Mouse (Mus musculus): ENCODE results near the gene Thap4. TPM values are rescaled to one million over a fixed set of nuclear protein-coding genes. Genes with fewer than 3 reads are reported as not detected.

The Thap4 gene
- 16.1 TPM in 2 replicates for polyA plus RNA-seq (2015; fragmentation: Nextera tagmentation; extraction: Ambion mirVana)

DNA sequence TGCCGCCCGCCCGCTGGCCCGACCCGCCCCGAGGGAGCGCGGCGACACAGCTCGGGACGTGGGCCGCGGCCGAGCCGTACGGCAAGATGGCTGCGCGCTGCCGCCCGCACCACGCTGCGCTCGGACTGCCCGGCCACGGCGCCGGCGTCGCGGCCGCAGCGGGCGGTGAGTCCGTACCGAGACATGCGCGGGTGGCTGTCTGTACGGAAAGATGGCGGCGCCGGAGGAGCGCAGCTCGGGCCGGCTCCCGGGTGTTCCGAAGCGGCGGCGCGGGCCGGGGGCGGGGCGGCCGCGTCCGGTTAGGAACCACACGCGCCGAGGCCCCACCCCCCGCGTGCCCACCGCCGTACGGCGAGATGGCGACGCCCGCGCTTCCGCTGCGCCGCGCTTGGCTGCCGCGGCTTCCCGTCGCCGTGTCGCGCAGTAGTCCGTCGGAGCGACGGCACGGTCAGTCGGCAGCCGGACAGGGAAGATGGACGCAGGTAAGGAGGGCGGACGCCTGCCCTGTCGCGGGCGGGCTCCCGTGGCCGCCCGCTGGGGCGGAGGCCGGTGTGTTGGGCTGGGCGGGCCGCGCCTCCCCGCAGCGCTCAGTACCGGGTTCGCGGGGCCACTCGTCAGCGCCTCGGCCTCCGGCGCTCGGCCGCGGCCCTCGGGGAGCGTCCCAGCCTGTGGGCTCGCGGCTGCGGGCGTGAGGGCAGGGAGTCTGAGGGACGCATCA lies at the start of gene Thap4:
TSS of gene Thap4 (minus strand) at position 292 of the 718 bp plus-strand sequence.
- H3K9me3 ChIP-seq (replicated peaks), result no peaks in the 10 kb centered on the region
- WGBS (ENCODE audit: insufficient replicate concordance), result under 1% methylated on average over 95 of the region's 121 CpGs
- peak within 1 kb of the TSS; percentile 99 for H3K4me2 ChIP-seq
- peaks cover 10% of the 10 kb centered on the region for H3K36me3 ChIP-seq
- peak within 1 kb of the TSS; percentile 94 for H3K4me3 ChIP-seq (replicated peaks)
- H3K27ac ChIP-seq, result peak within 1 kb of the TSS; percentile 95
- ATAC-seq (ENCODE audit: low read depth) (peak; percentile 82), DNase-seq (peak; percentile 77)
- H3K27me3 ChIP-seq, result no peaks in the 10 kb centered on the region
- peaks cover 63% of the 10 kb centered on the region for H3K4me1 ChIP-seq (replicated peaks)
- H3K9ac ChIP-seq, result peak within 1 kb of the TSS; percentile 92

DNA sequence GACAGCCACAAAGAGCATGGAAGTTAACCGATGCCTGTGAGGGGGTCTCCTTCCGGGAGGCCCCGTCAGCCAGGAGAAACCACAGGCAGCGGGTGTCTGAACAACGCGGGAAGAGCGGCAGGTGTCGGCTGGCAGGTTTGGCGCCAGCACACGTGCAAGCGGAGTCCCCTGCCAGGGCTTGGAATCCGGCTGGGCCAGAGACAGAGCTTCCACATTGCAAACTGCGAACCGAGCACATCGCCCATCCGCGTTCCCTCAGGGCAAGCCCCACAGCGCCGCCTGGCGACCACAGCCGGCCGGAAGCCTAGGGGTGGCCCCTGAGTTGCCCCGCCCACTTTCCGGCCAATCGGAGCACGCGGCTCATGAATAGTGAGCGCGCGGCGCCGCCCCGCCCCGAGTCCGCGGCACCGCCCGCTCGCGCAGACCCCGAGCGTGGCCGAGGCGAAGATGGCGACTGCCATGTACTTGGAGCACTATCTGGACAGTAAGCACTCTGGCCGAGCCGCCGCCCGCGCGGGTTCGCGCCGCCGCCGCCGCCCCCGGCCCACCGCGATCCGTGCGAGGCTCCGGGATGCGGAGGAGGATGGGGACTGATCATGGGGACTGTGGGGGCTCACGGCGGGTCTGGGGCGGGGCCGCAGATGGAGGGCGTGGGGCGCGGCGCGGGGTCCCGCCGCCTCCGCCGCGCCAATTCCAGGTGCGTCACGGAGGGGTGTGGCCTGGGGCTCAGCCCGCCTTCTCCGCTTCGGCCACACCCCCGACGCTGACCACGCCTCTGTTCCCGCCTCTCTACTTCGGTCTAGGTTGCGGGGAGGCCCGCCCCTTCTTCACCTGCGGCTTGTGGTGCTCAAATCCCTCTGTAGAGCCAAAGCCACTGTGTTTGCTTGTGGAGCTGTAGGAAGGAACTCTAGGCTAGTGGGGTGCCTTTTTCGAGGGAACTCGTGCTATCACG lies 49.2 kb upstream of the Thap4 start, which contains the start of gene Ing5:
TSS of gene Ing5 (plus strand) at position 410 of the 952 bp plus-strand sequence.
- Histone ChIP-seq H3K9me3 (replicated peaks) (no peaks in the 10 kb centered on the region), H3K9ac (peak within 1 kb of the TSS; percentile 90), H3K36me3 (peaks cover 49% of the 10 kb centered on the region), H3K27ac (peak within 1 kb of the TSS; percentile 98), H3K4me3 (replicated peaks) (peak within 1 kb of the TSS; percentile 90), H3K4me2 (peak within 1 kb of the TSS; percentile 98), H3K27me3 (no peaks in the 10 kb centered on the region), H3K4me1 (replicated peaks) (peaks cover 67% of the 10 kb centered on the region)
- under 1% methylated on average over 90 of the region's 94 CpGs for WGBS (ENCODE audit: insufficient replicate concordance)
- ATAC-seq (ENCODE audit: low read depth) (peak; percentile 86), DNase-seq (peak; percentile 99)

DNA sequence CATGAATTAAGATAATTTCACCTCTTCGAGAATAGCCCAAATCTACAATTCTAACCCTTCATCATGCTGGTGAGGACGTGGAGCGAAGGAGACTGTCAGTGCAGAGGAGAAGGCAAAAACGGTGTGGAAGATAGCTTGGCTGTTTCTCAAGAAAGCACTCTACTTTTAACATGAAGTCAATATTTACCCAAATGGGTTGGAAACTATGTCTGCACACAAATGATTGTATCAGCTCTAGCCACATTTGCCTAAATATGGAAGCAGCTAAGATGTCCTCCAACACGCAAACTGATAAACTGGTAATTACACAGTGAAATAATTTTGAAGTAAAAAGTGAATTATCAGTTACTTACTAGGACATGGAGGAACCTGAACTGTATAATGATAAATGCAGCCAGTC lies 48.1 kb upstream of the Thap4 start:
- ATAC-seq (ENCODE audit: low read depth) (no peak), DNase-seq (no peak)
- no peaks in the 10 kb centered on the region for H3K27me3 ChIP-seq
- peak overlapping the region; percentile 98 for H3K4me2 ChIP-seq
- no peaks in the 10 kb centered on the region for H3K9me3 ChIP-seq (replicated peaks)
- peak overlapping the region; percentile 90 for H3K4me3 ChIP-seq (replicated peaks)
- H3K9ac ChIP-seq, result peak overlapping the region; percentile 90
- H3K36me3 ChIP-seq, result peaks cover 49% of the 10 kb centered on the region
- WGBS (ENCODE audit: insufficient replicate concordance), result 47% methylated on average over 5 of the region's 5 CpGs
- H3K4me1 ChIP-seq (replicated peaks), result peaks cover 77% of the 10 kb centered on the region
- peak overlapping the region; percentile 98 for H3K27ac ChIP-seq

DNA sequence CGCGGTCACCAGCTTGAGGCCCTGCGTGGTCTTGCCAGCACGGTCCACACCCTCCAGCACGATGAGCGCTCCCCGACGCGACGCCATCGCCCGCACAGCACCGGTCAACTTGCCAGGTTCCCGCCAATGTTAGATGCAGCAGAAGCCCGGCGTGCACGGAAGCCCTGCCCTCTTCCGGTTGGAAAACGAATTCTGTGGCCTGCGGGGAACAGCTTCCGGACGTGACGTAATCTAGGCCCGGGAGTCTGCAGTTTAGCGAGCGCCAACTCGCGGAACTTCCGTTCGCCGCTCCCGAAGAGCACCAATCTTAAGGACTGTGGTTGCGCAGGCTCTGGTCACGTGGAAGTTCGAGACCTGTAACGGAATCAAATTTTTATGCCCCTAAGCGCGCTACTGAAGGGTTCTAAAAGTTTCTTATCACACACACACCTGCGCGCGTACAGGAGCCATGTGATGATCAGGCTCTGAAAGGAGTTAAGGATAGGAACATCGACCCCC lies 47.1 kb upstream of the Thap4 start, which contains the start of gene Dtymk:
TSS of gene Dtymk (minus strand) at position 194 of the 498 bp plus-strand sequence.
- Histone ChIP-seq H3K36me3 (peaks cover 51% of the 10 kb centered on the region), H3K4me2 (peak within 1 kb of the TSS; percentile 98), H3K4me1 (replicated peaks) (peaks cover 87% of the 10 kb centered on the region), H3K9ac (peak within 1 kb of the TSS; percentile 90), H3K27me3 (no peaks in the 10 kb centered on the region), H3K27ac (peak within 1 kb of the TSS; percentile 98), H3K9me3 (replicated peaks) (no peaks in the 10 kb centered on the region), H3K4me3 (replicated peaks) (peak within 1 kb of the TSS; percentile 90)
- under 1% methylated on average over 42 of the region's 42 CpGs for WGBS (ENCODE audit: insufficient replicate concordance)
- DNase-seq (peak; percentile 93), ATAC-seq (ENCODE audit: low read depth) (peak; percentile 68)

DNA sequence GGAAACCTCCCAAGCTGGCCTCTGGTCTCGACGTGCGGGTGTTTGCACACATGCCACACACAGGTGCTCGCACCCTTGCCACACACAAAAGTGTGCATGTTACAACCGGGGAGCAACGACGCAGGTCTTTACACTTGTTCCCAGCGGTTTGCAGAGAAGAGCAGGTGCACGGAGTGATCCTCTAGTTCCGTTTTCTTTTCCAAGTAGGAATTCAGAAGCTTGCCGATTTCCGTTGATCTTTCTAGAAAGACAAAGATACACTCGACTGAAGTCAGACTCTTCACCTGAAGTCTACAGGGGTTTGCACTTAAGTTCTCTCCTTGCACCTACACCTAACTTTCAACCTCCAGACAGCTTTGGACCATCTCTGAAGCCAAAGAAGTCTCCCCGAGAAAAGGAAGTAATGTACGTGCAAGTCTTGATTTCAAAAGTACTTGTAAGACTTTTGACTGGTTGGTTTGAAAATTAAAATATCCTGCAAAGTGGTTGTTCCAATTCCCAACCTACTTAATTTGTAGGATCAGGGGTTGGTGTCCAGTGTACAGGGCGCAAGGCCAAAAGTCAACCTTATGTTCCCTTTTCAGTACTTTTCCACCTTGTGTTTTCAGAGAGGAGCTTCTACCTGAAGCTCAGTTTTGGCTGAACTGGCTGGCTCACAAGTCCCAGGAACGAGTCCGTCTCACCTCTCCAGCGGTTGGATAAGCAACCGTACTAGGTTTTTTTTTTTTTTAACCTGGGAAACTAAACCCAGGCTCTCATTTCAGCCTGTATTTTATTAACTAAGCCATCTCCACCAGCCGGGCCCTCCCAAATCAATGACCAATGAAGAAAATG lies 46.2 kb upstream of the Thap4 start:
- H3K27me3 ChIP-seq, result no peaks in the 10 kb centered on the region
- no peaks in the 10 kb centered on the region for H3K9me3 ChIP-seq (replicated peaks)
- DNase-seq (no peak), ATAC-seq (ENCODE audit: low read depth) (no peak)
- H3K9ac ChIP-seq, result peak overlapping the region; percentile 90
- peaks cover 81% of the 10 kb centered on the region for H3K4me1 ChIP-seq (replicated peaks)
- H3K27ac ChIP-seq, result peak overlapping the region; percentile 98
- H3K36me3 ChIP-seq, result peaks cover 49% of the 10 kb centered on the region
- H3K4me3 ChIP-seq (replicated peaks), result peak overlapping the region; percentile 90
- 53% methylated on average over 21 of the region's 21 CpGs for WGBS (ENCODE audit: insufficient replicate concordance)
- peak overlapping the region; percentile 98 for H3K4me2 ChIP-seq

DNA sequence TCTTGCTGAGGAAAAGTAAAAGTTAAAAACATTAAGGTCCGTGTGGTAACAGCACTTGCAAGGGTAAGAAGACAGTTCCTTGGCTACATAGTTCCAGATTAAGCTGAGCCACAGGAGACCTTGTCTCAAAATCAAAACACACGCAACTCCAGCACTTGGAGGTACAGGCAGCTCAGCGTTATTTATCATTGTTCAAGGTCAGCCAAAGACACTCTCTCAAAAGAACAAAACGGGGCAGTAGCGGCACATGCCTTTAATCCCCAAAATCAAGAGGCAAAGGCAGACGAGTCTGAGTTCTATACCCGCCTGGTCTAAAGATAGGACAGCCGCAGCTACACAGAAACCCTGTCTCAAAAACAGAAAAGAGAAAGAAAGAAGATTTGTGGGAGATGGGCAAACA lies 41.2 kb upstream of the Thap4 start:
- Histone ChIP-seq H3K36me3 (peaks cover 97% of the 10 kb centered on the region), H3K9ac (no peak overlapping the region), H3K4me2 (no peak overlapping the region), H3K27ac (no peak overlapping the region), H3K4me3 (replicated peaks) (no peak overlapping the region), H3K27me3 (no peaks in the 10 kb centered on the region), H3K9me3 (replicated peaks) (no peaks in the 10 kb centered on the region), H3K4me1 (replicated peaks) (peaks cover 42% of the 10 kb centered on the region)
- DNase-seq (no peak), ATAC-seq (ENCODE audit: low read depth) (no peak)
- WGBS (ENCODE audit: insufficient replicate concordance), result 80% methylated on average over 8 of the region's 8 CpGs

DNA sequence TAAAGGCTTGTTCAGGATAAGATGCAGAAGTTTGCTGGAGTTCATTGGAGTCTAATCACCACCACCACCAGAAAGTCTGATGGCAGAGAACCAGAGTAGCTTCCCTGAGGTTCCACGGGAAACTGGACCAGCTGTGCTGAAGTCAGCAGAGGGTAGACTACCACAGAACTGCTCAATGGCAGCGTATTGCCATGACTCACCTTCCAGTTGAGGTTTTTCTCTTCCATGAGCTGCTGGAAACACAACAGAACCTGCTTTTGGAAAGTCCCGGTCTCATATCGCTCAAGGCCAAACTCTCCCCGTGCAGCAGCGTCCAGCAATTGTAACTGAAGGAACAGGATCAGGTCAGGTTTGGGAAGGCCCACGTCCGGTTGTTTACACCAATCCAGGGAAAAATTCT lies 39.9 kb upstream of the Thap4 start:
- Histone ChIP-seq H3K9ac (no peak overlapping the region), H3K4me1 (replicated peaks) (peaks cover 29% of the 10 kb centered on the region), H3K4me3 (replicated peaks) (no peak overlapping the region), H3K9me3 (replicated peaks) (no peaks in the 10 kb centered on the region), H3K27me3 (no peaks in the 10 kb centered on the region), H3K36me3 (peaks cover 96% of the 10 kb centered on the region), H3K27ac (no peak overlapping the region), H3K4me2 (no peak overlapping the region)
- ATAC-seq (ENCODE audit: low read depth) (no peak), DNase-seq (no peak)
- WGBS (ENCODE audit: insufficient replicate concordance), result 85% methylated on average over 8 of the region's 8 CpGs

DNA sequence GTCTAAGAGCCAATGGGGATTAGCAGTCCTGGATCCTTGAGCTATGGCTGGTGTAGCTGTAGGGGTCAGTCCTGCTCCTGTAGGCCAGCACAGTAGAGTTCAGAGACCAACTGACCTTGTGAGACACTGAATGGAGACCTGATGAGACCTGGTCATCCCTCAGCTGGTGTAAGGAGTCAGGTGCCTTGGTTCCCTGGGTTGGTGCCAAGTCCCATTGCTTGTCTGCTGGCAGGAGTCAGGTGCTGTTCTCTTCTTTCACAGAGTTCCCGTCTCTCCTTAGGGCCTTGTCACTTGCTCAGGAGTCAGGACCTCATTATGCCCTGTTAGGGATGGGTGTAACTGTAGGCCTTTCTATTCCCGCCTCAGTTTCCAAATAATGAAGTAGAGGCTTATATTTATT lies 32.2 kb upstream of the Thap4 start:
- H3K4me2 ChIP-seq, result no peak overlapping the region
- no peaks in the 10 kb centered on the region for H3K27me3 ChIP-seq
- ATAC-seq (ENCODE audit: low read depth) (no peak), DNase-seq (no peak)
- 81% methylated on average over 2 of the region's 2 CpGs for WGBS (ENCODE audit: insufficient replicate concordance)
- H3K9ac ChIP-seq, result no peak overlapping the region
- no peaks in the 10 kb centered on the region for H3K9me3 ChIP-seq (replicated peaks)
- H3K4me1 ChIP-seq (replicated peaks), result no peaks in the 10 kb centered on the region
- peaks cover 99% of the 10 kb centered on the region for H3K36me3 ChIP-seq
- H3K27ac ChIP-seq, result no peak overlapping the region
- H3K4me3 ChIP-seq (replicated peaks), result no peak overlapping the region

DNA sequence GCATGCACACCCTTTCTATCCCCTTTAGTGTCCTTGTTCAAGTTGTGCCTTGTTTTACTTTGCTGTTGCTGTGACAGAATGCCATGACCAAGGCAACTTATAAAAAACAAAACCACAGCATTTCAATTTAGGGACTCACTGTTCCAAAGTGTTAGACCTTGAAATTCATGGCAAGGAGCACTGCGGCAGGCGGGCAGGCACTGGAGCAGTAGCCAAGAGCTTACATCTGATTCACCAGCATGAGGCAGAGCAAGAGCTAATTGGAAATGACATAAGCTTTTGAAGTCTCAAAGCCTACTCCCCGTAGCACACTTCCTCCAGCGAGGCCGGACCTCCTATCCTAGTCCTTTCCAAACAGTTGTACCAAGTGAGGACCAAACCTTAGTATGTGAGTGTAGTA lies 22.0 kb upstream of the Thap4 start:
- Histone ChIP-seq H3K9me3 (replicated peaks) (no peaks in the 10 kb centered on the region), H3K27ac (no peak overlapping the region), H3K27me3 (no peaks in the 10 kb centered on the region), H3K4me3 (replicated peaks) (no peak overlapping the region), H3K9ac (no peak overlapping the region), H3K4me2 (no peak overlapping the region), H3K4me1 (replicated peaks) (no peaks in the 10 kb centered on the region), H3K36me3 (peaks cover 94% of the 10 kb centered on the region)
- 91% methylated on average over 5 of the region's 5 CpGs for WGBS (ENCODE audit: insufficient replicate concordance)
- no peak for DNase-seq
- ATAC-seq (ENCODE audit: low read depth), result no peak

DNA sequence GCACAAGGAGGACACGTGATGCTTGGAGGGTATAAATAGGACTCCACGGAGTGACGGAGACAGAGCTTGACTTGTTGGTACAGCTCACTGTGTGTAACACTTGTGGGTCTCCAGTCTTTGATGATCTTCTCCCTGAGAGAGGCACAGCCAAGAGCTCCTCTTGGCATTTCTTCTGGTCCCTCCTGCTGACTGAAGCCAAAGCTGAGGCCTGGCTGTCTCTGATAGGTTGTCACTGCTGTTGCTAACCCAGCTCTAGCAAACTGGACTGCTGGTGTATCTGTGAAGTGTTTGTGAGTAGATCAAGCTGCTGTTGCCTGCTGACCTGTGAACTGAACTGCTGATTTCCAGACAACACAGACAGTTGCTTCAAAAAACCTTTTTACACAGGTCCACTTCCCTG lies 15.2 kb upstream of the Thap4 start:
- Histone ChIP-seq H3K4me1 (replicated peaks) (peaks cover 8% of the 10 kb centered on the region), H3K27ac (no peak overlapping the region), H3K4me2 (no peak overlapping the region), H3K9ac (no peak overlapping the region), H3K4me3 (replicated peaks) (no peak overlapping the region), H3K27me3 (no peaks in the 10 kb centered on the region), H3K9me3 (replicated peaks) (no peaks in the 10 kb centered on the region), H3K36me3 (peaks cover 72% of the 10 kb centered on the region)
- DNase-seq, result no peak
- no peak for ATAC-seq (ENCODE audit: low read depth)
- WGBS (ENCODE audit: insufficient replicate concordance), result 81% methylated on average over 3 of the region's 3 CpGs

Data from liver, embryonic 13.5 days (tissue).